18 mouse cellular contexts compared by ENCODE assay signal in genomic region chr6:119408582-119408981, GRCm38 (mm10). TPM values are rescaled to one million over a fixed set of nuclear protein-coding genes. Genes with fewer than 3 reads are reported as not detected.
A peak's percentile ranks its signal among the peaks of the same experiment; 100 is the strongest.
DNase-seq lines count a peak whose midpoint lies in the region; ATAC-seq and TF ChIP-seq lines count a peak whose summit lies in the region.
"Had no signal": no experiment of that assay in that cellular context is flagged by ENCODE, and none has a peak within 500 bp of the region (broad histone marks: within the 10 kb centered on the region; RNA-seq: fewer than 3 reads in every experiment).

No protein-coding gene starts in this region.

- peak; percentile 60 for ATAC-seq in CD4-positive, CD25-positive, alpha-beta regulatory T cell, adult 4 months
- ATAC-seq in intestine, postnatal 0 days: no peak
- no peak for ATAC-seq in kidney, embryonic 14.5 days (ENCODE audit: low FRiP score, low TSS enrichment)

- peak overlapping the region; percentile 74 for H3K27ac ChIP-seq in intestine, postnatal 0 days (ENCODE audit: low read depth, low read length)
- H3K27ac ChIP-seq in kidney, embryonic 14.5 days (ENCODE audit: low read depth, low read length): no peak overlapping the region
- H3K27ac ChIP-seq: embryonic facial prominence, embryonic 13.5 days; hindbrain, embryonic 10.5 days; limb, embryonic 15.5 days had no signal

- no peak overlapping the region for H3K4me3 ChIP-seq in intestine, postnatal 0 days (ENCODE audit: low read depth, low read length)
- no peak overlapping the region for H3K4me3 ChIP-seq in kidney, embryonic 14.5 days (ENCODE audit: low read length)
- H3K4me3 ChIP-seq: embryonic facial prominence, embryonic 13.5 days; heart, embryonic 12.5 days; hindbrain, embryonic 10.5 days; limb, embryonic 15.5 days; myocyte had no signal

- H3K4me2 ChIP-seq in intestine, postnatal 0 days (replicated peaks; ENCODE audit: low read depth): peak overlapping the region; percentile 45
- no peak overlapping the region for H3K4me2 ChIP-seq in kidney, embryonic 14.5 days (replicated peaks; ENCODE audit: low read depth, low read length)
- H3K4me2 ChIP-seq: embryonic facial prominence, embryonic 13.5 days; heart, embryonic 12.5 days; limb, embryonic 15.5 days; midbrain, embryonic 11.5 days had no signal

- 57% methylated on average over 9 of the region's 9 CpGs for WGBS in intestine, postnatal 0 days
- WGBS in kidney, embryonic 14.5 days: 79% methylated on average over 9 of the region's 9 CpGs

- H3K4me1 ChIP-seq in intestine, postnatal 0 days (replicated peaks; ENCODE audit: control insufficient read depth, insufficient read depth, low read length): 0 out of 2 replicates have a peak, but pooled peaks cover 4% of the 10 kb centered on the region
- no peaks in the 10 kb centered on the region for H3K4me1 ChIP-seq in kidney, embryonic 14.5 days (ENCODE audit: control insufficient read depth, insufficient read depth, low read length)
- H3K4me1 ChIP-seq: embryonic facial prominence, embryonic 13.5 days; limb, embryonic 15.5 days had no signal

- H3K9ac ChIP-seq in intestine, postnatal 0 days (ENCODE audit: low read depth, low read length): no peak overlapping the region
- no peak overlapping the region for H3K9ac ChIP-seq in kidney, embryonic 14.5 days (ENCODE audit: low read depth, low read length)
- H3K9ac ChIP-seq: embryonic facial prominence, embryonic 13.5 days; heart, embryonic 12.5 days; limb, embryonic 15.5 days had no signal

- H3K9me3 ChIP-seq in intestine, postnatal 0 days (ENCODE audit: control insufficient read depth): no peaks in the 10 kb centered on the region
- H3K9me3 ChIP-seq in kidney, embryonic 14.5 days (ENCODE audit: control insufficient read depth, low read length): no peaks in the 10 kb centered on the region
- H3K9me3 ChIP-seq: embryonic facial prominence, embryonic 13.5 days; heart, embryonic 12.5 days; hindbrain, embryonic 10.5 days; limb, embryonic 15.5 days had no signal

- H3K36me3 ChIP-seq in intestine, postnatal 0 days (ENCODE audit: control insufficient read depth, insufficient read depth): no peaks in the 10 kb centered on the region
- no peaks in the 10 kb centered on the region for H3K36me3 ChIP-seq in kidney, embryonic 14.5 days (ENCODE audit: control insufficient read depth, insufficient read depth, low read length)
- H3K36me3 ChIP-seq: embryonic facial prominence, embryonic 13.5 days; heart, embryonic 12.5 days; hindbrain, embryonic 10.5 days; limb, embryonic 15.5 days had no signal

- TF ChIP-seq CTCF in intestine, postnatal 0 days (IDR thresholded peaks at IDR 0.05; ENCODE audit: low read depth): no peak

- H3K27me3 ChIP-seq in intestine, postnatal 0 days (replicated peaks; ENCODE audit: control insufficient read depth, insufficient read depth, low read length): no peaks in the 10 kb centered on the region
- H3K27me3 ChIP-seq in kidney, embryonic 14.5 days (ENCODE audit: control insufficient read depth, insufficient read depth, low read length): no peaks in the 10 kb centered on the region
- H3K27me3 ChIP-seq: embryonic facial prominence, embryonic 13.5 days; heart, embryonic 12.5 days; limb, embryonic 15.5 days had no signal

- DNase-seq in T-cell, adult 2 months (ENCODE audit: low spot score): peak; percentile 78
- peak; percentile 35 for DNase-seq in thymus, postnatal 0 days (ENCODE audit: low spot score)
- no peak for DNase-seq in heart, adult 8-10 months (ENCODE audit: low spot score)
- no peak for DNase-seq in testis, postnatal 10 days (ENCODE audit: low spot score)
- DNase-seq: adrenal gland, postnatal 10 days; cerebellum, adult 11 months; cerebellum, postnatal 36 days; gastrocnemius, postnatal 14 days; kidney, postnatal 36 days had no signal

RNA-seq across cellular contexts. Expression of gene Adipor2, which starts 8.9 kb away (rescaled TPM):
- polyA plus RNA-seq in CD4-positive, CD25-positive, alpha-beta regulatory T cell, adult 4 months (2017; shearing (Covaris generic)): 10 to 100 TPM in 1 of 2 experiments, 1 to 10 TPM in 1; 7.7 to 10.3 TPM
- polyA plus RNA-seq in intestine, postnatal 0 days (2015; fragmentation: Nextera tagmentation; extraction: Ambion mirVana): 106 and 124 TPM in 2 replicates
- polyA plus RNA-seq in thymus, postnatal 0 days (2015; fragmentation: Nextera tagmentation; extraction: Ambion mirVana): 44.5 and 51.4 TPM in 2 replicates
- 10 to 100 TPM; 53.7 to 69.1 (median 61.2) TPM for total RNA-seq in heart, adult 8-10 months (2022)
- 22.6 and 33.4 TPM in 2 replicates for polyA plus RNA-seq in kidney, embryonic 14.5 days (2014; fragmentation: Nextera tagmentation; extraction: Ambion mirVana)

Comparison
In these comparisons a context has a peak if more than half of its experiments do, and no peak if none do; other contexts are left out.
1. DNase-seq: peak in T-cell, adult 2 months (single experiment) and thymus, postnatal 0 days (single experiment); none in heart, adult 8-10 months (single experiment) and testis, postnatal 10 days (single experiment).